Mouse (Mus musculus) monocyte, adult 5-6 weeks (primary cell): Measurements from ENCODE around the gene B230307C23Rik. TPM values are rescaled to one million over a fixed set of nuclear protein-coding genes. Genes with fewer than 3 reads are reported as not detected.
"Not testable (repeated sequence)": the region's sequence is repeated elsewhere in the genome, so short reads cannot be mapped to it uniquely, and the experiment has no call there.

Experiments
- ATAC-seq: fragments of 153-309, 156-312 bp; replicated peaks from 2 replicates; pipeline ENCODE4 v1.8.0; 2017; ENCODE audit warnings: mild to moderate bottlenecking; ENCODE audit not compliant: low TSS enrichment, insufficient number of reproducible peaks, severe bottlenecking, poor library complexity, low FRiP score
- total RNA-seq: library from RNA; stranded (forward); fragments of 200-1000, 200-491, 200-594 nt; gene quantifications from 3 replicates; pipeline ENCODE4 v1.2.3, GENCODE M21; 2017

Gene B230307C23Rik
- total RNA-seq, 1 experiment from 2014 or later = 31.2 TPM

- ATAC-seq = not testable (repeated sequence)
Measured at GRCm38 (mm10) chr16:97992477-97992876, 4.6 kb upstream of the B230307C23Rik start.

GRCm38 (mm10) chr16:97995849-97996615, 1.1 kb upstream of the B230307C23Rik start:
- no peak for ATAC-seq

- ATAC-seq = not testable (repeated sequence)
Measured at GRCm38 (mm10) chr16:97997383-97997731, 242 bp downstream of the B230307C23Rik start.

GRCm38 (mm10) chr16:98022081-98022480, 25.0 kb downstream of the B230307C23Rik start:
- no peak for ATAC-seq

GRCm38 (mm10) chr16:98022657-98023345, 25.7 kb downstream of the B230307C23Rik start:
- peak; percentile 83; the same call in 1 of the 2 replicates for ATAC-seq

- not testable (repeated sequence) for ATAC-seq
Measured at GRCm38 (mm10) chr16:98026186-98026585, 29.1 kb downstream of the B230307C23Rik start.

- not testable (repeated sequence) for ATAC-seq
Measured at GRCm38 (mm10) chr16:98034971-98035370, 37.9 kb downstream of the B230307C23Rik start.

- peak; percentile 73 for ATAC-seq
Measured at GRCm38 (mm10) chr16:98041676-98042075, 44.6 kb downstream of the B230307C23Rik start.

- ATAC-seq = not testable (repeated sequence)
Measured at GRCm38 (mm10) chr16:98079382-98079781, 82.3 kb downstream of the B230307C23Rik start.

GRCm38 (mm10) chr16:98081140-98081539, 84.0 kb downstream of the B230307C23Rik start:
- not testable (repeated sequence) for ATAC-seq

Other genes with a start within 250 kb of the B230307C23Rik start
- not detected in 3 replicates for gene Ripk4, start 233.5 kb upstream of the B230307C23Rik start, total RNA-seq
- gene Prdm15, start 145.5 kb upstream of the B230307C23Rik start, total RNA-seq = 10.3 to 24.3 TPM (median 22.0 TPM) in 3 replicates
- gene C2cd2, start 34.7 kb upstream of the B230307C23Rik start, total RNA-seq = 5.3 to 20.3 TPM (median 14.5 TPM) in 3 replicates
- 24.7 to 36.9 TPM (median 35.7 TPM) in 3 replicates for gene Zbtb21, start 34.7 kb upstream of the B230307C23Rik start, total RNA-seq
- gene A630089N07Rik, start 85.1 kb downstream of the B230307C23Rik start, total RNA-seq = 2.8 to 17.5 TPM (median 3.6 TPM) in 3 replicates